Mouse (Mus musculus): ENCODE results near the gene Pik3r2.

DNA sequence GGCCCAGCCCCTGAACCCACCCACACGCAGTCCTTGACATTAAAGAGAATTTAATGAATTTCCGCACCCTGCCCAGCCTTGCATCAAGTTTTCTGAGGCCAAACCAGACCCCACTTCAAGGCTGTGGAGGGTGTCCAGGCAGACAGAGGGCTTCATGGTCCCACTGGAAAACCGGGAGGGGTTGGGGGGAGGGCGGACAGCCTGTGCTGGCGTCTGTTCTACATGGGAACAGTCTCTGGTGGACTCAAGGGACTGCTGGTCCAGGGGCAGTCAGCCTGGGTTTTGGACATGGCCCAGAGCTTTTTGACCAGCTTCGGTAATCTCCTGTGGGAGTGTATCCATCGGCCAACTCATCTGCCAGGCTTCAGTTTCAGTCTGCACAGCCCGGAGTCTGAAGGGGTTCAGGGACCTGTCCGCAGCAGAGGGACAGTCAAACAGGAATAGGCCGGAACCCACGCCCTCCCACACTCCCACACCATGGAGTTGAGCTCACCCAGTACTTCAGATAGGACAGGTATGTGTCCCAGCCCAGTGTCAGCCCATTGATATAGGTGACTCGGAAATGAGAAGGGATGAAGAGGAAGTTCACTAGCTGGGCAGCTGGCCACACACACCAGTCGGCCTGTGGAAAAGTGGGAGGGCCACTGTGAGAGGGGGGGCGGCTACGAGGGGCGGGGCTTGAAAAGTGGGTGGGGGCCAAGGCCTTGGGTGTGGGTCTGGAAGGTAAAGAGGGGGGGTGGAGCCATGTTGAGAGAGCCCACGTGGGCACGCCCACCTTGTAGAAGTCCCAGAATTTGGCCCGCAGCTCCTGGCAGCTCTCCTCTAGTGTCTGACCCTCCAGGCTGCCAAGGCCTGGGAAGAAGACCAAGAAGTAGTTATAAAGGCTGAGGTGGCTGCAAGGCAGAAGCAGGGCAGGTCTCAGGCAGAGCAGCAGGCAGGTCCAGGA lies 17.6 kb downstream of the Pik3r2 start:
- TF ChIP-seq CTCF (IDR thresholded peaks at IDR 0.05) (no peak), EP300 (IDR thresholded peaks at IDR 0.05) (no peak)

Measured in lung, postnatal 0 days (tissue).